In the genomic region with DNA sequence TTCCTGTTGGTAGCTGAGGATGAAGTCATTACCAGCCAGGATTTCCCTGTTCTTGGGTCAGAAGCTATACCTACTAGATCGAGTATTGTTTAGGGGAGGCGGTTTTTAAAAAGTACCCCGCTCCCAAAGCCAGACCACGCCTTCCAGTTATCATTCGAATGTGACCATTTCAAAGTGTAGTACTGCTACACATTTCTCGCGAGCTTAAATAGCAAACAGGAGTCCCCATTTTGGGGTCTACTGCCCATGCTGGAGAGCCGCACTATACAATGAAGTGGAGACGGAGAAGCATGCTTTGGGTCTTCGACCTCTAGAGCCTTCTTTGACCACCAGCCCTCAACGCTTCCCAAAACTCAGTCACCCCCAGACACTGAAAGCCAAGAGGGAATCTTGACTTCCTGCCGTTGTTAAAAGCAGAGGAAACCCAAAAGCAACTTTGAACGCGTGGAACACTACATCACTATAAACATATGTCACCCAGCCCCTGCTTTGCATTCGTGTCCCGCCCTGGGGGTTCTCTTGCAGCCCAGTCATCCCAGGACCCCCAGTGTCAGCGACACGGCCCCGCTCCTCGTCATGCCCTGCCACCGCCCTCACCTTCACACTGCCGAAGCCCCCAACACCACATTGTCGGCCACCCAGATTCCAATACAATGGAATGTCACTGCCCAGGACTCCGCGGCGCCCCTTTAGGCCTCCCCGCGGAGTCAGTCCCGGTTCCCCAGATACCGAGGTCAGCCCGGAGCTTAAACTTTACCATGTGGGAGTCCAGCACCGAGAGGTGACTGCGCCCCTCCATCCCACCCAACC, we compare ENCODE assay signal across 9 mouse cellular contexts. TPM values are rescaled to one million over a fixed set of nuclear protein-coding genes. Genes with fewer than 3 reads are reported as not detected.
A peak's percentile ranks its signal among the peaks of the same experiment; 100 is the strongest.
DNase-seq lines count a peak whose midpoint lies in the region; ATAC-seq lines count a peak whose summit lies in the region.
"Had no signal": no experiment of that assay in that cellular context is flagged by ENCODE, and none has a peak within 500 bp of the region (broad histone marks: within the 10 kb centered on the region; RNA-seq: fewer than 3 reads in every experiment).

No protein-coding gene starts in this region.

- no peaks in the 10 kb centered on the region for H3K9me3 ChIP-seq in embryonic facial prominence, embryonic 11.5 days (replicated peaks; ENCODE audit: control insufficient read depth, low read length)
- no peaks in the 10 kb centered on the region for H3K9me3 ChIP-seq in heart, embryonic 13.5 days
- no peaks in the 10 kb centered on the region for H3K9me3 ChIP-seq in kidney, embryonic 16.5 days (ENCODE audit: low read length)
- no peaks in the 10 kb centered on the region for H3K9me3 ChIP-seq in liver, embryonic 16.5 days (replicated peaks; ENCODE audit: control insufficient read depth, low read length)
- no peaks in the 10 kb centered on the region for H3K9me3 ChIP-seq in neural tube, embryonic 12.5 days

- H3K36me3 ChIP-seq in embryonic facial prominence, embryonic 11.5 days (replicated peaks; ENCODE audit: control insufficient read depth, insufficient read depth, low read depth, low read length), result no peaks in the 10 kb centered on the region
- H3K36me3 ChIP-seq in heart, embryonic 13.5 days, result no peaks in the 10 kb centered on the region
- no peaks in the 10 kb centered on the region for H3K36me3 ChIP-seq in kidney, embryonic 16.5 days (ENCODE audit: insufficient read depth, low read length)
- no peaks in the 10 kb centered on the region for H3K36me3 ChIP-seq in liver, embryonic 16.5 days (ENCODE audit: control insufficient read depth, insufficient read depth)
- H3K36me3 ChIP-seq in neural tube, embryonic 12.5 days, result no peaks in the 10 kb centered on the region

- peak overlapping the region; percentile 98 for H3K4me3 ChIP-seq in embryonic facial prominence, embryonic 11.5 days (ENCODE audit: low read depth, low read length)
- H3K4me3 ChIP-seq in heart, embryonic 13.5 days, result peak overlapping the region; percentile 99
- H3K4me3 ChIP-seq in kidney, embryonic 16.5 days (ENCODE audit: low read length), result peak overlapping the region; percentile 98
- peak overlapping the region; percentile 86 for H3K4me3 ChIP-seq in liver, embryonic 16.5 days (ENCODE audit: low read depth, low read length)
- H3K4me3 ChIP-seq in neural tube, embryonic 12.5 days, result peak overlapping the region; percentile 81

- DNase-seq in CD4-positive, CD25-positive, alpha-beta regulatory T cell, adult 2 months (ENCODE audit: low read depth, low spot score), result peak; percentile 58
- peak; percentile 34 for DNase-seq in T-cell, adult 2 months (ENCODE audit: low spot score)
- DNase-seq in embryonic facial prominence, embryonic 11.5 days (ENCODE audit: low spot score), result peak; percentile 76
- peak; percentile 10 for DNase-seq in urinary bladder, postnatal 10 days (ENCODE audit: low spot score)

- peak overlapping the region; percentile 99 for H3K9ac ChIP-seq in embryonic facial prominence, embryonic 11.5 days (replicated peaks; ENCODE audit: low read length)
- H3K9ac ChIP-seq in heart, embryonic 13.5 days, result peak overlapping the region; percentile 99
- H3K9ac ChIP-seq in kidney, embryonic 16.5 days (replicated peaks; ENCODE audit: low read length), result peak overlapping the region; percentile 100
- H3K9ac ChIP-seq in liver, embryonic 16.5 days (ENCODE audit: low read depth, low read length), result peak overlapping the region; percentile 87
- H3K9ac ChIP-seq in neural tube, embryonic 12.5 days, result peak overlapping the region; percentile 96

- peak overlapping the region; percentile 99 for H3K27ac ChIP-seq in embryonic facial prominence, embryonic 11.5 days (replicated peaks; ENCODE audit: low read depth, low read length)
- peak overlapping the region; percentile 99 for H3K27ac ChIP-seq in heart, embryonic 13.5 days (replicated peaks)
- peak overlapping the region; percentile 99 for H3K27ac ChIP-seq in kidney, embryonic 16.5 days (ENCODE audit: low read length)
- peak overlapping the region; percentile 89 for H3K27ac ChIP-seq in liver, embryonic 16.5 days (ENCODE audit: low read length)
- peak overlapping the region; percentile 95 for H3K27ac ChIP-seq in neural tube, embryonic 12.5 days

- peak overlapping the region; percentile 84 for H3K4me2 ChIP-seq in embryonic facial prominence, embryonic 11.5 days (ENCODE audit: low read depth, low read length)
- peak overlapping the region; percentile 95 for H3K4me2 ChIP-seq in heart, embryonic 13.5 days
- H3K4me2 ChIP-seq in kidney, embryonic 16.5 days (replicated peaks; ENCODE audit: low read depth, low read length), result peak overlapping the region; percentile 90
- H3K4me2 ChIP-seq in liver, embryonic 16.5 days (ENCODE audit: low read depth, low read length), result peak overlapping the region; percentile 97
- peak overlapping the region; percentile 65 for H3K4me2 ChIP-seq in neural tube, embryonic 12.5 days (replicated peaks)

- WGBS in embryonic facial prominence, embryonic 11.5 days, result under 1% methylated on average over 33 of the region's 33 CpGs
- 0% methylated on average over 33 of the region's 33 CpGs for WGBS in heart, embryonic 13.5 days
- under 1% methylated on average over 33 of the region's 33 CpGs for WGBS in kidney, embryonic 16.5 days
- under 1% methylated on average over 33 of the region's 33 CpGs for WGBS in liver, embryonic 16.5 days (ENCODE audit: insufficient replicate concordance)
- under 1% methylated on average over 33 of the region's 33 CpGs for WGBS in neural tube, embryonic 12.5 days

- H3K4me1 ChIP-seq in embryonic facial prominence, embryonic 11.5 days (ENCODE audit: control insufficient read depth, insufficient read depth, low read length), result no peaks in the 10 kb centered on the region
- peaks cover 33% of the 10 kb centered on the region for H3K4me1 ChIP-seq in heart, embryonic 13.5 days
- peaks cover 15% of the 10 kb centered on the region; the same call in 1 of the 2 replicates for H3K4me1 ChIP-seq in kidney, embryonic 16.5 days (ENCODE audit: insufficient read depth, low read length)
- peaks cover 18% of the 10 kb centered on the region for H3K4me1 ChIP-seq in liver, embryonic 16.5 days (ENCODE audit: control insufficient read depth, low read depth, low read length)
- H3K4me1 ChIP-seq in neural tube, embryonic 12.5 days, result peaks cover 10% of the 10 kb centered on the region; the same call in 1 of the 2 replicates

- ATAC-seq in embryonic facial prominence, embryonic 11.5 days (replicated peaks; ENCODE audit: insufficient number of reproducible peaks, low FRiP score, low TSS enrichment, low read depth), result peak; percentile 29
- ATAC-seq in heart, embryonic 13.5 days (ENCODE audit: extremely low read depth, insufficient number of reproducible peaks, low FRiP score, low TSS enrichment), result no peak
- peak; percentile 50 for ATAC-seq in kidney, embryonic 16.5 days (ENCODE audit: low FRiP score, low TSS enrichment)
- ATAC-seq in liver, embryonic 16.5 days (ENCODE audit: low read depth), result peak; percentile 12
- peak; percentile 63 for ATAC-seq in neural tube, embryonic 12.5 days (ENCODE audit: low FRiP score, low read depth)

- H3K27me3 ChIP-seq in embryonic facial prominence, embryonic 11.5 days (ENCODE audit: control insufficient read depth, insufficient read depth, low read length), result no peaks in the 10 kb centered on the region
- no peaks in the 10 kb centered on the region for H3K27me3 ChIP-seq in heart, embryonic 13.5 days (replicated peaks)
- no peaks in the 10 kb centered on the region for H3K27me3 ChIP-seq in kidney, embryonic 16.5 days (ENCODE audit: insufficient read depth, low read length)
- H3K27me3 ChIP-seq in liver, embryonic 16.5 days (ENCODE audit: control insufficient read depth, insufficient read depth, low read depth, low read length), result no peaks in the 10 kb centered on the region
- no peaks in the 10 kb centered on the region for H3K27me3 ChIP-seq in neural tube, embryonic 12.5 days (replicated peaks)

RNA-seq across cellular contexts. Expression of a gene that starts 0.8 kb away (rescaled TPM):
- polyA plus RNA-seq in embryonic facial prominence, embryonic 11.5 days (2014; fragmentation: Nextera tagmentation; extraction: Ambion mirVana), result 17.1 and 18.8 TPM in 2 replicates
- polyA plus RNA-seq in heart, embryonic 13.5 days (2015; fragmentation: Nextera tagmentation; extraction: Ambion mirVana), result 6.4 and 6.6 TPM in 2 replicates
- polyA plus RNA-seq in kidney, embryonic 16.5 days (2015; fragmentation: Nextera tagmentation; extraction: Ambion mirVana), result 9.0 and 10.6 TPM in 2 replicates
- 1.6 and 1.7 TPM in 2 replicates for polyA plus RNA-seq in liver, embryonic 16.5 days (2015; fragmentation: Nextera tagmentation; extraction: Ambion mirVana)
- 7.6 and 8.7 TPM in 2 replicates for polyA plus RNA-seq in neural tube, embryonic 12.5 days (2016; fragmentation: Nextera tagmentation; extraction: Ambion mirVana)

RNA-seq across cellular contexts. Expression of a gene that starts 33.9 kb away (rescaled TPM):
- polyA plus RNA-seq in embryonic facial prominence, embryonic 11.5 days (2014; fragmentation: Nextera tagmentation; extraction: Ambion mirVana), result 1.5 TPM in 2 replicates
- polyA plus RNA-seq in heart, embryonic 13.5 days (2015; fragmentation: Nextera tagmentation; extraction: Ambion mirVana), result 0.99 and 1.0 TPM in 2 replicates
- 2.5 and 2.7 TPM in 2 replicates for polyA plus RNA-seq in kidney, embryonic 16.5 days (2015; fragmentation: Nextera tagmentation; extraction: Ambion mirVana)
- 0.33 and 0.39 TPM in 2 replicates for polyA plus RNA-seq in liver, embryonic 16.5 days (2015; fragmentation: Nextera tagmentation; extraction: Ambion mirVana)
- polyA plus RNA-seq in neural tube, embryonic 12.5 days (2016; fragmentation: Nextera tagmentation; extraction: Ambion mirVana), result 0.35 and 0.46 TPM in 2 replicates

RNA-seq across cellular contexts. Expression of a gene that starts 51.8 kb away (rescaled TPM):
- 6.7 and 7.4 TPM in 2 replicates for polyA plus RNA-seq in embryonic facial prominence, embryonic 11.5 days (2014; fragmentation: Nextera tagmentation; extraction: Ambion mirVana)
- polyA plus RNA-seq in heart, embryonic 13.5 days (2015; fragmentation: Nextera tagmentation; extraction: Ambion mirVana), result 7.6 and 8.2 TPM in 2 replicates
- polyA plus RNA-seq in kidney, embryonic 16.5 days (2015; fragmentation: Nextera tagmentation; extraction: Ambion mirVana), result 4.5 and 4.7 TPM in 2 replicates
- 2.1 and 3.1 TPM in 2 replicates for polyA plus RNA-seq in liver, embryonic 16.5 days (2015; fragmentation: Nextera tagmentation; extraction: Ambion mirVana)
- 7.7 and 9.5 TPM in 2 replicates for polyA plus RNA-seq in neural tube, embryonic 12.5 days (2016; fragmentation: Nextera tagmentation; extraction: Ambion mirVana)
- polyA plus RNA-seq: large intestine, adult 2 months had no signal

Comparison
In these comparisons a context has a peak if more than half of its experiments do, and no peak if none do; other contexts are left out.
1. DNase-seq: peak in every context shown above with its lines; median percentile 76 in embryonic facial prominence, embryonic 11.5 days; 58 in CD4-positive, CD25-positive, alpha-beta regulatory T cell, adult 2 months; 34 in T-cell, adult 2 months; 10 in urinary bladder, postnatal 10 days.